Mouse (Mus musculus) cerebellum, adult 11 months (tissue): ENCODE measurements around the gene Anks1.
"Not testable (repeated sequence)": the region's sequence is repeated elsewhere in the genome, so short reads cannot be mapped to it uniquely, and the experiment has no call there.

Source experiments
- DNase-seq: peaks from one replicate; pipeline ENCODE4 v3.0.0; 2022

Gene Anks1

GRCm38 (mm10) chr17:27934136-27934910 is 25.2 kb downstream of the Anks1 start:
- no peak for DNase-seq

- no peak for DNase-seq
Measured at GRCm38 (mm10) chr17:27935091-27935490, 26.0 kb downstream of the Anks1 start.

- DNase-seq: no peak
Measured at GRCm38 (mm10) chr17:27937054-27937615, 28.0 kb downstream of the Anks1 start.

GRCm38 (mm10) chr17:27938121-27938754 is 29.1 kb downstream of the Anks1 start:
- no peak for DNase-seq

GRCm38 (mm10) chr17:27939028-27939427 is 29.9 kb downstream of the Anks1 start:
- no peak for DNase-seq

- DNase-seq: no peak
Measured at GRCm38 (mm10) chr17:27940352-27940751, 31.2 kb downstream of the Anks1 start.

GRCm38 (mm10) chr17:27941178-27941577 is 32.1 kb downstream of the Anks1 start:
- no peak for DNase-seq

GRCm38 (mm10) chr17:27941698-27942097 is 32.6 kb downstream of the Anks1 start:
- peak; percentile 38 for DNase-seq

- DNase-seq: no peak
Measured at GRCm38 (mm10) chr17:27942131-27942530, 33.0 kb downstream of the Anks1 start.

GRCm38 (mm10) chr17:27945546-27946216 is 36.6 kb downstream of the Anks1 start:
- DNase-seq: peak; percentile 90

- no peak for DNase-seq
Measured at GRCm38 (mm10) chr17:27946371-27946770, 37.3 kb downstream of the Anks1 start.

- no peak for DNase-seq
Measured at GRCm38 (mm10) chr17:27947155-27947554, 38.0 kb downstream of the Anks1 start.

GRCm38 (mm10) chr17:27953136-27953535 is 44.0 kb downstream of the Anks1 start:
- no peak for DNase-seq

GRCm38 (mm10) chr17:27954629-27955402 is 45.7 kb downstream of the Anks1 start:
- no peak for DNase-seq

- no peak for DNase-seq
Measured at GRCm38 (mm10) chr17:27957649-27958048, 48.5 kb downstream of the Anks1 start.

GRCm38 (mm10) chr17:27960128-27961111 is 51.3 kb downstream of the Anks1 start:
- no peak for DNase-seq

GRCm38 (mm10) chr17:27963120-27963519 is 54.0 kb downstream of the Anks1 start:
- not testable (repeated sequence) for DNase-seq

- no peak for DNase-seq
Measured at GRCm38 (mm10) chr17:27964607-27965006, 55.5 kb downstream of the Anks1 start.

- no peak for DNase-seq
Measured at GRCm38 (mm10) chr17:27965292-27965691, 56.2 kb downstream of the Anks1 start.

GRCm38 (mm10) chr17:27966056-27966455 is 57.0 kb downstream of the Anks1 start:
- DNase-seq: no peak

- DNase-seq: no peak
Measured at GRCm38 (mm10) chr17:27966508-27967021, 57.5 kb downstream of the Anks1 start.
